Mouse (Mus musculus): ENCODE measurements around the gene Icosl. TPM values are rescaled to one million over a fixed set of nuclear protein-coding genes. Genes with fewer than 3 reads are reported as not detected.

Icosl gene
- total and polyA plus RNA-seq, 2 experiments from 2014 or later, result 1.8 to 5.1 TPM

DNA sequence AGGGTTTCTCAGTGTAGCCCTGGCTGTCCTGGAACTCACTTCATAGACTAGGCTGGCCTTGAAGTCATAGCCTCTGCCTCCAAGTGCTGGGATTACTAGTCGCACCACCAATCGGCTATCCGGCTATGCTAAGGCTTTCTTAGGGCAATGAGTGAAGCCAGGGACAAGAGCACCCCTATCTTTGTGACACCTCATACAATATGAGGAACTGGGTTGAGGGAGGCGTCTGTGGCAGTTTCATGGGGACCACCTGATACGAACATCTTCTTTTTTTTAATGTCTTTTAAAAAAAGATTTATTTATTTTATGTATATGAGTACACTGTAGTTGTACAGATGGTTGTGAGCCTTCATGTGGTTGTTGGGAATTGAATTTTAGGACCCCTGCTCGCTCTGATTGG, 16.6 kb downstream of the Icosl start:
- Histone ChIP-seq H3K36me3 (ENCODE audit: insufficient read depth, low read length) (no peaks in the 10 kb centered on the region), H3K27ac (no peak overlapping the region), H3K9ac (replicated peaks; ENCODE audit: low read length) (no peak overlapping the region), H3K4me3 (ENCODE audit: low read length) (no peak overlapping the region), H3K9me3 (ENCODE audit: low read length) (no peaks in the 10 kb centered on the region), H3K4me1 (ENCODE audit: insufficient read depth, low read length) (no peaks in the 10 kb centered on the region), H3K27me3 (ENCODE audit: insufficient read depth, low read length) (no peaks in the 10 kb centered on the region), H3K4me2 (ENCODE audit: low read depth, low read length) (no peak overlapping the region)
- WGBS, result 95% methylated on average over 6 of the region's 6 CpGs
- DNase-seq (ENCODE audit: low spot score), result no peak
- TF ChIP-seq CTCF (IDR thresholded peaks at IDR 0.05; ENCODE audit: low read depth), result no peak
- ATAC-seq, result no peak

DNA sequence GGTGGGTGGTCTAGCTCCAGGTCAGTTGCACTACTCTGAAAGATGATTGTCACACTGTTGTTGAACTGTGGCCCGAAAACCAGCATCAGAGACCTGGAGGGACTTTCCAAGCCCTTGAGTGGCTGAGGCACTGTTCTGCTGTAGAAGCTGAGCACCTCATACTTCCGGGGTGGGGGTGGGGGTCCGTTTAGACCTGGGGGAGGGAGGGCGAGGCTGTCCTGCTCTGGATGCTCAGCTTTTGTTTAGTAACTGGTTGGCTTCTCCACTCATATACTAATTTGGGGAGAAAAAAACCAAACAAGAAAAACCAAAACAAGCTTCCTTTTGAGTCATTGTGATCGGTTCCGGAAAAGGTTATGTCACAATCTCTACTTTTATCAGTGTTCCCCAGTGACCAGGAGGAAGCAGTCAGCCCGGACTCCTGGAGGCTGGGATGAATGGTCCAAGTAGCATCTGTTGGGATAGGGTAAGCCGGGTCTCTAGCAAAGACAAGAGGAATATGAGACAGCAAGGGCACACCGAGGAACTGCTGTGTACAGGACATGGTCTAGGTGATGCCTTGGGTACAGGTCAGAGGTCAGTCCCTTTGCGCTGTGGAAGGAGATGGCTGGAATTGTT, 17.5 kb downstream of the Icosl start:
- Histone ChIP-seq H3K27me3 (ENCODE audit: insufficient read depth, low read length) (no peaks in the 10 kb centered on the region), H3K4me1 (ENCODE audit: insufficient read depth, low read length) (no peaks in the 10 kb centered on the region), H3K36me3 (ENCODE audit: insufficient read depth, low read length) (no peaks in the 10 kb centered on the region), H3K4me2 (ENCODE audit: low read depth, low read length) (no peak overlapping the region), H3K9me3 (ENCODE audit: low read length) (no peaks in the 10 kb centered on the region), H3K9ac (replicated peaks; ENCODE audit: low read length) (no peak overlapping the region), H3K4me3 (ENCODE audit: low read length) (no peak overlapping the region), H3K27ac (no peak overlapping the region)
- no peak for TF ChIP-seq CTCF (IDR thresholded peaks at IDR 0.05; ENCODE audit: low read depth)
- WGBS, result 80% methylated on average over 10 of the region's 10 CpGs
- DNase-seq (ENCODE audit: low spot score) (no peak), ATAC-seq (no peak)

DNA sequence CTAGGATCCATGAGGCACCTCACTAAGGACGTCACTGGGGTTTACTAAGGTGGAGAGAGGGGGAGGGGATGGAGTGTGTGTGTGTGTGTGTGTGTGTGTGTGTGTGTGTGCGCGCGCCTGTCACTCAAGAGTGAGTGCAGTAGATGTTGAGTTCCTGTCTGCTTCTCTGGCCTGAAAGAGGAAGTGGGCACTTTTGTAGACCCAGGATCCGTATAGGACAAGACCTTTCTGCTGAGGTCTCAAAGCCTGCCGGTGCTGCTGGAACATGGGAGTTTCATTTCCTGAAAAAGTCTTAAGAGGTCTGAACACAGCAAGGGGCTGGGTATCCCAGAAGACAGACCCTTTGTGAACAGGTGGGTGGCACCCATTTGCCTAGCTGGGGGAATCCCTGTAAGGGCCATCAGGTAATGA, 18.0 kb downstream of the Icosl start:
- H3K4me2 ChIP-seq (ENCODE audit: low read depth, low read length), result no peak overlapping the region
- TF ChIP-seq CTCF (IDR thresholded peaks at IDR 0.05; ENCODE audit: low read depth), result no peak
- 85% methylated on average over 6 of the region's 6 CpGs for WGBS
- no peak overlapping the region for H3K27ac ChIP-seq
- no peaks in the 10 kb centered on the region for H3K27me3 ChIP-seq (ENCODE audit: insufficient read depth, low read length)
- H3K36me3 ChIP-seq (ENCODE audit: insufficient read depth, low read length), result no peaks in the 10 kb centered on the region
- no peak overlapping the region for H3K9ac ChIP-seq (replicated peaks; ENCODE audit: low read length)
- ATAC-seq (no peak), DNase-seq (ENCODE audit: low spot score) (no peak)
- no peak overlapping the region for H3K4me3 ChIP-seq (ENCODE audit: low read length)
- H3K9me3 ChIP-seq (ENCODE audit: low read length), result no peaks in the 10 kb centered on the region
- H3K4me1 ChIP-seq (ENCODE audit: insufficient read depth, low read length), result no peaks in the 10 kb centered on the region

DNA sequence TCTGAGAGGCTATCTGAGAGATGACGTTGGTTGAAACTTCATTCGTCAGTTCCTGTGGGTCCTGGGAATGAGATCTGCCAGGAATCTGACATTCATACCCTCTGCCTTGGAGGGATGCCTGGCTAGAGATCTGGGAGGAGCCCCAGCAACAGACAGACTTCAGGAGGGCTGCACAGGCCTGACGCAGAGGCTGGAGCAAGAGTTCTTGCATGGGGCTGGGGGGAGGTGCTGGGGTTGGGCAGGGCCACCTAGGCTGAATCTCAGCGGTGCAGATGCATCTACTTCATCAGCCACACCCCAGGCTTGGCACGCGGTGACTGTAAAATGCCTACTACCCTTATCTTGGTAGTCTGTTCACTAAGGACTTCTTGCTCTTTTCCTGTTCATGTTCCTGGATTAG, 21.1 kb downstream of the Icosl start:
- TF ChIP-seq CTCF (IDR thresholded peaks at IDR 0.05; ENCODE audit: low read depth), result no peak
- 58% methylated on average over 6 of the region's 6 CpGs for WGBS
- Histone ChIP-seq H3K27me3 (ENCODE audit: insufficient read depth, low read length) (no peaks in the 10 kb centered on the region), H3K9ac (replicated peaks; ENCODE audit: low read length) (no peak overlapping the region), H3K4me1 (ENCODE audit: insufficient read depth, low read length) (no peaks in the 10 kb centered on the region), H3K4me2 (ENCODE audit: low read depth, low read length) (no peak overlapping the region), H3K4me3 (ENCODE audit: low read length) (no peak overlapping the region), H3K27ac (no peak overlapping the region), H3K36me3 (ENCODE audit: insufficient read depth, low read length) (no peaks in the 10 kb centered on the region), H3K9me3 (ENCODE audit: low read length) (no peaks in the 10 kb centered on the region)
- ATAC-seq (no peak), DNase-seq (ENCODE audit: low spot score) (no peak)

DNA sequence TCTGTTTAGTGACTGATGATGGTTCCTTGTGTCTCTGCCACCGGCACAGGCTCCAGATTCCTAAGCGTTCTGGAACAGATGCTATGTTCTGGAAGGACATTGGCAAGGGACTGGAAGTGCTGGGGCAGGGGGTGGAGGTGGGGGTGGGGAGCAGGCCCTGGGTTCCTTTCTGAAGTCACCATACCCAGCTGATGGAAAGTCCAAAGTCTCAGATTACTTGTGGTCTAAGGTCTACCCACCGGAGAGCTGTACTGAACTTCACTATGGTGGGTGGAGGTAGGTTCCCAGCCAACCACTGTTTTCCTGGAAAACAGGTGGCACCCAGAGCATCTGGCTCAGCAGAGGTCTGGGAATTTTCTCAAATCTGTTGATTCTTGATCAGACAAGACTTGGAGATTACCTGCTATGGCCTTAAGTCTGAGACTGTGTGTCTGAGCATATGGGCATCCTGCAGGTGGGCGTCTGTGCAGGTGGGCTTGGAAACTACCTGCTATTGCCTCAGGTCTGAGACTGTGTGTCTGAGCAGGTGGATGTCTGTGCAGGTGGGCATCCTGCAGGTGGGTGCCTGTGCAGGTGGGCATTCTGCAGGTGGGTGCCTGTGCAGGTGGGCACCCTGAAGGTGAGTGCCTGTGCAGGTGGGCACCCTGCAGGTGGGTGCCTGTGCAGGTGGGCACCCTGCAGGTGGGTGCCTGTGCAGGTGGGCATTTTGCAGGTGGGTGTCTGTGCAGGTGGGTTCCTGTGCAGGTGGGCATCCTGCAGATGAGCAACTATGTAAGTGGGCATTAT, 21.8 kb downstream of the Icosl start:
- Histone ChIP-seq H3K4me2 (ENCODE audit: low read depth, low read length) (no peak overlapping the region), H3K27me3 (ENCODE audit: insufficient read depth, low read length) (no peaks in the 10 kb centered on the region), H3K9ac (replicated peaks; ENCODE audit: low read length) (no peak overlapping the region), H3K4me3 (ENCODE audit: low read length) (no peak overlapping the region), H3K36me3 (ENCODE audit: insufficient read depth, low read length) (no peaks in the 10 kb centered on the region), H3K4me1 (ENCODE audit: insufficient read depth, low read length) (no peaks in the 10 kb centered on the region), H3K27ac (no peak overlapping the region), H3K9me3 (ENCODE audit: low read length) (no peaks in the 10 kb centered on the region)
- 79% methylated on average over 4 of the region's 4 CpGs for WGBS
- no peak for ATAC-seq
- TF ChIP-seq CTCF (IDR thresholded peaks at IDR 0.05; ENCODE audit: low read depth), result no peak
- no peak for DNase-seq (ENCODE audit: low spot score)

DNA sequence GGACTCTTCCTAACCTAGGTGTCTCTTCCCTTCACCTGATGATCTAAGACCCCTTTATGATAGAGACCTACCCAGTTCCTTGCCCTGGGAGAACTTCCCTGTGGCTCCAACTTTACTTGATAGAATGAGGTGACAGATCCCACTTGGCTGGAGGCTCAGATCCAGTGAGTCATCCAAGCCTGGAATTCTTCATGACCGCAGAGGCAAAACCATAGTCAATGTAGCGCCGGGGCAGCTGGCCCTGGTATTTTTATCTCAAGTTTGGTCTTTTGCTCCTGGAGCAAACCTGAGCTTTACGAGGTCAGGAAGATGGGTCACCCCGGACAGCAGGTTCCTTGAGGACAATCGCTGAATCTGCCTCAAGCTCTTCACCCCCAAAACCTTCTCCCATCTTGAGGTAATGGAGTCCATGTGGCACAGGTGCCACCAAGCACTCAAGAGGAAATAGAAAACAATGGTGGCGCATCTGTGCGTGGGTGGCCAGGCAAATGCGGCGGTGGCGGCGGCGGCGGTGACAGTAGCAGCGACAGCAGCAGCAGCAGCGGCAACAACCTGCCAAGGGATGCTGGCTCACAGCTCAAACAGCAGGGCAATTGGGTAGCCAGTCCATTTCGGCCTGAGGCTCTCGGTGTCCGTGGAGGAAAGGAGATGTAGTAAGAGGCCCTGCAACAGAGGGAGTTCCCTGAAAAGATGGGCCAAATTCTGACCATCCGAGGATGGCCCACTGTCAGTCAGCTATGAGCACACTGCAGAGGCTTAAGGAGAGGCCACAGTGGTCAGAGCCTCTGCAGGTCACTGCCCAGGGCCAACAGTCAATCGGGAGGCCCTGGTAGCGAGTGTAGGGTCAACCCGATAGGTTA, 23.0 kb downstream of the Icosl start:
- Histone ChIP-seq H3K36me3 (ENCODE audit: insufficient read depth, low read length) (no peaks in the 10 kb centered on the region), H3K27me3 (ENCODE audit: insufficient read depth, low read length) (no peaks in the 10 kb centered on the region), H3K4me2 (ENCODE audit: low read depth, low read length) (no peak overlapping the region), H3K9ac (replicated peaks; ENCODE audit: low read length) (no peak overlapping the region), H3K4me1 (ENCODE audit: insufficient read depth, low read length) (no peaks in the 10 kb centered on the region), H3K27ac (no peak overlapping the region), H3K9me3 (ENCODE audit: low read length) (no peaks in the 10 kb centered on the region), H3K4me3 (ENCODE audit: low read length) (no peak overlapping the region)
- ATAC-seq, result no peak
- DNase-seq (ENCODE audit: low spot score), result no peak
- WGBS, result 87% methylated on average over 23 of the region's 23 CpGs
- TF ChIP-seq CTCF (IDR thresholded peaks at IDR 0.05; ENCODE audit: low read depth), result no peak

All from hindbrain, postnatal 0 days (tissue).